Mouse (Mus musculus) sigmoid colon, adult 10 weeks (tissue): ENCODE measurements around the gene Ndufa8. TPM values are rescaled to one million over a fixed set of nuclear protein-coding genes. Genes with fewer than 3 reads are reported as not detected.

Experiments
- polyA plus RNA-seq: library from polyadenylated mRNA; stranded (reverse); fragments of 350-450 nt; fragmentation: Illumina TruSeq; extraction: RNeasy Lipid Tissue Mini Kit (QIAGEN cat#74804); gene quantifications from one replicate; pipeline ENCODE4 v1.2.3, GENCODE M21; 2014; ENCODE audit warnings: low read depth, low replicate concordance

Gene Ndufa8
- polyA plus RNA-seq = 4.8 TPM

GRCm38 (mm10) chr2:36048748-36049566 is at the start of gene Ndufa8, which contains the start of gene Morn5:
TSS of gene Ndufa8 (minus strand) at chr2:36049406.
TSS of gene Morn5 (plus strand) at chr2:36049458.

Other genes with a start within 250 kb of the Ndufa8 start
- gene Ttll11, start 69.5 kb downstream of the Ndufa8 start, polyA plus RNA-seq = 0.79 TPM
- not detected for gene Morn5, start 52 bp upstream of the Ndufa8 start, polyA plus RNA-seq
- gene Lhx6, start 56.0 kb upstream of the Ndufa8 start, polyA plus RNA-seq = not detected
- 14.2 TPM for gene Mrrf, start 87.0 kb upstream of the Ndufa8 start, polyA plus RNA-seq
- 69.7 TPM for gene Rbm18, start 87.4 kb upstream of the Ndufa8 start, polyA plus RNA-seq
- 30.7 TPM for gene Ptgs1, start 181.0 kb upstream of the Ndufa8 start, polyA plus RNA-seq